Mouse (Mus musculus): Measurements from ENCODE around the gene Rpl35. TPM values are rescaled to one million over a fixed set of nuclear protein-coding genes. Genes with fewer than 3 reads are reported as not detected.
A peak's percentile ranks its signal among the peaks of the same experiment; 100 is the strongest.

The Rpl35 gene
- total and polyA plus RNA-seq, 2 experiments from 2014 or later: 128 to 660 TPM

DNA sequence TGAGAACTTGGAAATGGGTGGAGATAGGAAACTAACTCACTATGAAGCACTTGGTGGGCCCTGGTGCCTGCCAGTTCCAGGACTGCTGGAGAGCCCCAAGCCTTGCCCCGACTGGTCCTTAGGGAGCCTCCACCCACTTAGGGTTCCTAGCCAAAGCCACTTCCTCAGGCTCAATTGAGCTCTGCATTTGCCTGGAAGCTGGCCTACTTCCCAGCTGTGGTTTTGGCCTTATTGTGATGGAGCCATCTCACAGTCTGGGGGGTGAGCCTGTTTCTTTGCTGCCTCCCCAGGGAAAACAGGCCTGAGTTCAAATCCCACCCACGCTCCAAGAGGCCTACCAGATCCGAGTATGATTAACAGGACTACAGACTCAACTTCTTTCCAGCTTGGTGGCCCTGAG is 18.8 kb downstream of the Rpl35 start:
- 79% methylated on average over 3 of the region's 3 CpGs for WGBS

DNA sequence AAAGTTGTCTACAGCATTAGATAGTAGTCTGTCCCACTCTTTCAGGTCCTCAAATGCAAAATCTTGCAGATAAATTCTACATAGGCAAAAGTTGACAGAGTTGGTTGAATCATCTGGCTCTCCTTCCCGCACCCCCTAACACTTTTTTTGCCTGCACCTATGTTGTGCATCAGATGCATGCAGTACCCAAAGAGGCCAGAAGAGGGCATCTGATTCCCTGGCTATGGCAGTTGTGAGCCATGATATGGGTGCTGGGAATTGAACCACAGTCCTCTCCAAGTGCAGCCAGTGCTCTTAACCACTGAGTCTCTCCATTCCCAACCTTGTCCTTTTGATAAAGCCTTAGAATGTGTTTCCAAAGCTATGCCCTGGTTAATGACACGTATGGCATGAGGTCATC is 22.0 kb downstream of the Rpl35 start:
- Histone ChIP-seq H3K4me1 (ENCODE audit: insufficient read depth) (no peaks in the 10 kb centered on the region), H3K36me3 (ENCODE audit: insufficient read depth) (no peaks in the 10 kb centered on the region), H3K9ac (no peak overlapping the region), H3K9me3 (ENCODE audit: low read length) (no peaks in the 10 kb centered on the region), H3K4me2 (ENCODE audit: low read depth) (no peak overlapping the region), H3K27ac (ENCODE audit: low read depth, low read length) (no peak overlapping the region), H3K4me3 (ENCODE audit: low read depth, low read length) (no peak overlapping the region), H3K27me3 (ENCODE audit: insufficient read depth, low read length) (no peaks in the 10 kb centered on the region)
- WGBS: 96% methylated on average over 2 of the region's 2 CpGs
- TF ChIP-seq CTCF (IDR thresholded peaks at IDR 0.05; ENCODE audit: low read depth): peak; percentile 33
- ATAC-seq (no peak), DNase-seq (no peak)

More for the DNA sequence above, 18.8 kb downstream of the Rpl35 start:
- no peak for TF ChIP-seq CTCF (IDR thresholded peaks at IDR 0.05; ENCODE audit: low read depth)
- H3K4me2 ChIP-seq (ENCODE audit: low read depth): no peak overlapping the region
- no peaks in the 10 kb centered on the region for H3K4me1 ChIP-seq (ENCODE audit: insufficient read depth)
- no peaks in the 10 kb centered on the region for H3K36me3 ChIP-seq (ENCODE audit: insufficient read depth)
- DNase-seq (no peak), ATAC-seq (no peak)
- H3K4me3 ChIP-seq (ENCODE audit: low read depth, low read length): no peak overlapping the region
- no peak overlapping the region for H3K9ac ChIP-seq
- H3K27me3 ChIP-seq (ENCODE audit: insufficient read depth, low read length): no peaks in the 10 kb centered on the region
- no peak overlapping the region for H3K27ac ChIP-seq (ENCODE audit: low read depth, low read length)
- H3K9me3 ChIP-seq (ENCODE audit: low read length): no peaks in the 10 kb centered on the region

DNA sequence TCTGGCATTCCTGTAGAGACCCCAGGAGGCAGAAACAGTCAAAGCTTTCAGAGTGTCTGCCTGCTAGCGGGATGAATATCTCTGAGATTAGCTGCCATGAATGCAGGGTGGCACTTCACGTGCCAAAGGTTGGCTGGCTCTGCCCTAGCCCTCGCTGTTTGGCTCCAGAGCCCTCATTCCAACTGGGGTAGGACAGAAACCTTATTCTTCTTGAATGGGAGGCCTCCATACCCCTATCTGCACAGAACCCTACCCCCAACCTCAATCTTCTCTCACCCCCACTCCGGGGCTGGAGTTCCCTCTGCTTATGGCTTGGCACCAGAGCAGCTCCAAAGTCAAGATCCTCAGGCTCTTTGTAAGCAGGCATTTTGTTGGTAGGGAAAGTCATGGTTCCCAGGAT is 27.6 kb downstream of the Rpl35 start:
- no peak for DNase-seq
- Histone ChIP-seq H3K27ac (ENCODE audit: low read depth, low read length) (no peak overlapping the region), H3K4me2 (ENCODE audit: low read depth) (no peak overlapping the region), H3K9ac (no peak overlapping the region), H3K4me3 (ENCODE audit: low read depth, low read length) (no peak overlapping the region), H3K27me3 (ENCODE audit: insufficient read depth, low read length) (no peaks in the 10 kb centered on the region), H3K4me1 (ENCODE audit: insufficient read depth) (no peaks in the 10 kb centered on the region), H3K36me3 (ENCODE audit: insufficient read depth) (no peaks in the 10 kb centered on the region), H3K9me3 (ENCODE audit: low read length) (no peaks in the 10 kb centered on the region)
- 52% methylated on average over 4 of the region's 4 CpGs for WGBS
- TF ChIP-seq CTCF (IDR thresholded peaks at IDR 0.05; ENCODE audit: low read depth): no peak
- ATAC-seq: no peak

DNA sequence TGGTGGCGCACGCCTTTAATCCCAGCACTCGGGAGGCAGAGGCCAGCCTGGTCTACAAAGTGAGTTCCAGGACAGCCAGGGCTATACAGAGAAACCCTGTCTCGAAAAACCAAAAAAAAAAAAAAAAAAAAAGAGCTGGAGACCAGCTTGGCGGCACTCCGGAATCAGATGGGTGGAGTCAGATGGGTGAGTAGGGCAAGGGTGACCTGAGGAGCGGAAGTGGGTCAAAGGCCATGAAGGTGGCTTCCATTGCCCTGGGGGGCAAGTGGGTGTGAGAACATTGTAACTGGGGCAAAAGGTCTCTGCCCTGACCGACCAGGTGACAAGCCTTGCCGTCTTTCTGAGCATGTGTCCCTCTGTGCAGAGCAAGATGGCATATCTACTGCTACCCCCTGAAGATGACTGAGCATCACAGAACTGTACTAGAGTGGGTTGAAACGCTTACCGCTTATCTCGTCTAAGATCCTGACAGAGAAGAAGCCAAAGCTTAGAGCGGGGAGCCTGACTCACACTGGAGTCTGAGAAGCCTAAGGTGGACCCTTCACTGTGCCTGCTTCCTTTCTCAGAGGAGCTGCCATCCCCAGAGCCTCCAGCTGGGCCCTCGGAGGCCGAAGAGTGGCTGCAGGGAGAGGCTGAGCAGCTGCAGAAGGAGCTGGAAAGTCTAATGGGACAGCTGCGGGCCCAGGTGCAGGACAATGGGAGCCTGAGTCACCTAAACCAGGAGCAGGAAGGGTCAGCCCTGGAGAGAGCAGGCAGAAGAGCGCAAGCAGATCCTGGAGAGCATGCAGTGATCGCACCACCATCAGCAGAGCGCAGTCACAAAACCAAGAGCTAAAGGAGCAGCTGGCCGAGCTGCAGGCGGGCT is 29.3 kb downstream of the Rpl35 start:
- H3K4me2 ChIP-seq (ENCODE audit: low read depth): no peak overlapping the region
- H3K27ac ChIP-seq (ENCODE audit: low read depth, low read length): no peak overlapping the region
- H3K36me3 ChIP-seq (ENCODE audit: insufficient read depth): no peaks in the 10 kb centered on the region
- DNase-seq (no peak), ATAC-seq (no peak)
- no peaks in the 10 kb centered on the region for H3K9me3 ChIP-seq (ENCODE audit: low read length)
- TF ChIP-seq CTCF (IDR thresholded peaks at IDR 0.05; ENCODE audit: low read depth): no peak
- no peak overlapping the region for H3K4me3 ChIP-seq (ENCODE audit: low read depth, low read length)
- no peaks in the 10 kb centered on the region for H3K27me3 ChIP-seq (ENCODE audit: insufficient read depth, low read length)
- 85% methylated on average over 21 of the region's 21 CpGs for WGBS
- no peaks in the 10 kb centered on the region for H3K4me1 ChIP-seq (ENCODE audit: insufficient read depth)
- no peak overlapping the region for H3K9ac ChIP-seq

GRCm38 (mm10) chr2:38975181-38975580 is 30.2 kb downstream of the Rpl35 start:
- DNase-seq (no peak), ATAC-seq (no peak)
- 94% methylated on average over 3 of the region's 3 CpGs for WGBS
- H3K27me3 ChIP-seq (ENCODE audit: insufficient read depth, low read length): no peaks in the 10 kb centered on the region
- H3K9me3 ChIP-seq (ENCODE audit: low read length): no peaks in the 10 kb centered on the region
- H3K4me3 ChIP-seq (ENCODE audit: low read depth, low read length): no peak overlapping the region
- H3K9ac ChIP-seq: no peak overlapping the region
- H3K36me3 ChIP-seq (ENCODE audit: insufficient read depth): no peaks in the 10 kb centered on the region
- H3K4me2 ChIP-seq (ENCODE audit: low read depth): no peak overlapping the region
- H3K4me1 ChIP-seq (ENCODE audit: insufficient read depth): no peaks in the 10 kb centered on the region
- H3K27ac ChIP-seq (ENCODE audit: low read depth, low read length): no peak overlapping the region
- TF ChIP-seq CTCF (IDR thresholded peaks at IDR 0.05; ENCODE audit: low read depth): no peak

DNA sequence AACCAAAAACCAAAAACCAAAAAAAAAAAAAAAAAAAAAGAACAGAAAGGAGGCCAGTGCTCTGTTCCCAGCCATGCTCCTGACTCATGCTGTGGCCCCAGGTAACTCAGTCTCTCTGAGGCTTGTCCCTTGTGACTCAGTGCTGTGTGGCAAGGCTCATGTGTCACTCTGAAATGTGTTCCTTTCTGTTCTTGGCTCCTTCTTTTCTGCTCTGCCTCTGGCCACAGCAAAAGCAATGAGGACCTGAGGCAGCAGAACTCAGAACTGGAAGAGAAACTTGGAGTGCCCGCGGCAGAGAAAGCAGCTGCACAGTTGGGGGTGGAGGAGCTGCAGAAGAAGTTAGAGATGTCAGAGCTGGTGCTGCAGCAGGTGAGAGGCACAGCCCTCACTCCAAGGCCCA is 31.3 kb downstream of the Rpl35 start:
- no peak for DNase-seq
- 63% methylated on average over 2 of the region's 2 CpGs for WGBS
- Histone ChIP-seq H3K27me3 (ENCODE audit: insufficient read depth, low read length) (no peaks in the 10 kb centered on the region), H3K9ac (no peak overlapping the region), H3K4me2 (ENCODE audit: low read depth) (no peak overlapping the region), H3K9me3 (ENCODE audit: low read length) (no peaks in the 10 kb centered on the region), H3K36me3 (ENCODE audit: insufficient read depth) (no peaks in the 10 kb centered on the region), H3K4me3 (ENCODE audit: low read depth, low read length) (no peak overlapping the region), H3K27ac (ENCODE audit: low read depth, low read length) (no peak overlapping the region), H3K4me1 (ENCODE audit: insufficient read depth) (no peaks in the 10 kb centered on the region)
- ATAC-seq: no peak
- no peak for TF ChIP-seq CTCF (IDR thresholded peaks at IDR 0.05; ENCODE audit: low read depth)

DNA sequence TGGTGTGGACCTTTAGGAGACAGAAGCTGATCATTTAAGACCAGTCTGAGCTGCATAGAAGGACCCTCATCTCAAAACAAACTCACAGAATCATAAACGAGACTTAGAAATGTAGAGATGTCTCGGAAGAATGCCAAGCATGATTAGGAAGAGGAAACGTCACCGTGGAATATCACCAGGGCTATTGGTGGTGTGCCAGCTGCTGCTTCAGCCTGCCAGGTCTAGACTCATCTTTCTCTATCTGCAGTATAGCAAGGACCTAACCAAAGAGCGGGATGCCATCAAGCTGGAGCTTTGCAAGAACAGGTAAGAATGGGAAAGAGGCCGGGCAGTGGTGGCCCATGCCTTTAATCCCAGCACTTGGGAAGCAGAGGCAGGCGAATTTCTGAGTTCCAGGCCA is 31.7 kb downstream of the Rpl35 start:
- Histone ChIP-seq H3K27ac (ENCODE audit: low read depth, low read length) (no peak overlapping the region), H3K9ac (no peak overlapping the region), H3K4me3 (ENCODE audit: low read depth, low read length) (no peak overlapping the region), H3K36me3 (ENCODE audit: insufficient read depth) (no peaks in the 10 kb centered on the region), H3K27me3 (ENCODE audit: insufficient read depth, low read length) (no peaks in the 10 kb centered on the region), H3K4me2 (ENCODE audit: low read depth) (no peak overlapping the region), H3K4me1 (ENCODE audit: insufficient read depth) (no peaks in the 10 kb centered on the region), H3K9me3 (ENCODE audit: low read length) (no peaks in the 10 kb centered on the region)
- DNase-seq (peak; percentile 37), ATAC-seq (no peak)
- 70% methylated on average over 7 of the region's 7 CpGs for WGBS
- TF ChIP-seq CTCF (IDR thresholded peaks at IDR 0.05; ENCODE audit: low read depth): no peak
